Mouse (Mus musculus) cortical plate, adult 2 months (tissue): ENCODE data around the gene Lypd8. TPM values are rescaled to one million over a fixed set of nuclear protein-coding genes. Genes with fewer than 3 reads are reported as not detected.

ENCODE experiments used
- H3K27ac ChIP-seq: fragments of 200-500 bp; 2 replicates; pipeline ENCODE4 v1.5.1; 2012; ENCODE audit warnings: low read length, control low read depth, inconsistent platforms; ENCODE audit not compliant: insufficient read depth
- H3K4me1 ChIP-seq: fragments of 200-500 bp; 2 replicates; pipeline ENCODE4 v1.6.1; 2011; ENCODE audit warnings: low read length; ENCODE audit not compliant: control insufficient read depth, insufficient read depth
- H3K4me3 ChIP-seq: fragments of 200-500 bp; 2 replicates; pipeline ENCODE4 v1.5.1; 2011; ENCODE audit warnings: mild to moderate bottlenecking, low read length, control low read depth; ENCODE audit not compliant: insufficient read depth
- CTCF ChIP-seq: fragments of 200-500 bp; IDR thresholded peaks from 2 replicates; pipeline ENCODE4 v1.5.1; 2011; ENCODE audit warnings: mild to moderate bottlenecking, control low read depth, low read length; ENCODE audit not compliant: insufficient read depth; ENCODE audit errors: extremely low read depth
- POLR2A ChIP-seq: fragments of 200-500 bp; IDR thresholded peaks from 2 replicates; pipeline ENCODE4 v1.6.1; 2011; ENCODE audit warnings: mild to moderate bottlenecking, low read length, control low read depth; ENCODE audit not compliant: insufficient read depth; ENCODE audit errors: extremely low read depth
- polyA plus RNA-seq: library from polyadenylated mRNA; depleted of rRNA; stranded (reverse); fragments of >200 nt; gene quantifications from 2 replicates; pipeline ENCODE4 v1.2.3, GENCODE M21; 2012; rRNA removed

Lypd8 gene
- polyA plus RNA-seq, 1 experiment, result 0.08 TPM

- no peak overlapping the region for H3K4me3 ChIP-seq
- no peaks in the 10 kb centered on the region for H3K4me1 ChIP-seq
- no peak for TF ChIP-seq CTCF
- TF ChIP-seq POLR2A, result no peak
- no peak overlapping the region for H3K27ac ChIP-seq
Observed at GRCm38 (mm10) chr11:58377686-58378085, 1.2 kb upstream of the Lypd8 start.

GRCm38 (mm10) chr11:58379516-58379915 is 673 bp downstream of the Lypd8 start:
- Histone ChIP-seq H3K4me3 (no peak overlapping the region), H3K27ac (no peak overlapping the region), H3K4me1 (no peaks in the 10 kb centered on the region)
- TF ChIP-seq POLR2A, result no peak
- no peak for TF ChIP-seq CTCF

DNA sequence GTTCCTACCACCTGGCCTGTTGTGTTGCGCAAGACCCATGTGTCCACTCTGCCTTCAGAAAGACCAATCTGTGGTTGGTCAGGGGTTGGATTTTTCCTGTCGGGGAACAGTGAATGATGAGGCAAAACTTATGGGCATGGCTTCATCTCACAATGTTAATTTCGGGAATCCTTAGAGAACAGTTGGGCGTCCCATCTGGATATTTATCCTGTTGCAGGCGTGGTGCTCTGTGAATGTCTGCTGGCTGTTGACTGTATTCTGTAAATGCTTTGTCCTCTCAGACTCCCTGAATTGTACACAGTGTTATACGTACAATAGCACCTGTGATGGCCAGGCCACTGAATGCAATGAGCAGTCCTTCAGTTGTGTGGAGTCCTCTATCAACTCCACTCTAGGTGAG is 3.6 kb downstream of the Lypd8 start:
- Histone ChIP-seq H3K27ac (no peak overlapping the region), H3K4me1 (no peaks in the 10 kb centered on the region), H3K4me3 (no peak overlapping the region)
- TF ChIP-seq POLR2A (no peak), CTCF (no peak)

DNA sequence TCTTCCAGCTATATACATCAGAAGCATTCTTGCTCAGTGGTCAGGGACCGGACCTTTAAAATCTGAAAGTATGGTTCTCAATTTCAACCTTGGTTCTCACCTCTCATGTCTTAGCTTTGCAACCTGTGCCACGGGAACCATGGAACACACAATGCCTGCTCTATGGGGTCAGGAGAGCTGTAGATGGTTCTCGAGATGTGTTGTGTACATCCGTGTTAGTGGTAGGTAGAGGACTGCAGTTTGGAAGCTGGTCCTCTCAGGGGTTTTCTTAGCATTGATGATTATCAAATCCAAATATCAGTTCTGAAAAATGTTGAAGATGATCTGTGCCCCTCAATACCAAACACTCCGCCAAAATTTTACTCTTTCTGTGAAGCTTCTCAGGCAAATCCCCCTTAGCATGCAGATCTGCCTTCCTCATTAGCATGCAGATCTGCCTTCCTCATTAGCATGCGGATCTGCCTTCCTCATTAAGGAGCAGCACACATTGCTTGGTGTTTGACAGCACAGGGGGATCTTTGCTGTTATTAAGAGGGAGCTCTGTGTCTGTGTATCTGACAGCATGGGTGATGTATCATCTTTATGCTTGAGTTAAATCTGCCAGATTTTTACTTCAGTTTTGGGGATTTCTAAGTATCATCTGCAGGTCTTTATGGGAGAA is 21.3 kb downstream of the Lypd8 start:
- TF ChIP-seq CTCF (no peak), POLR2A (no peak)
- Histone ChIP-seq H3K4me1 (no peaks in the 10 kb centered on the region), H3K4me3 (no peak overlapping the region), H3K27ac (no peak overlapping the region)

DNA sequence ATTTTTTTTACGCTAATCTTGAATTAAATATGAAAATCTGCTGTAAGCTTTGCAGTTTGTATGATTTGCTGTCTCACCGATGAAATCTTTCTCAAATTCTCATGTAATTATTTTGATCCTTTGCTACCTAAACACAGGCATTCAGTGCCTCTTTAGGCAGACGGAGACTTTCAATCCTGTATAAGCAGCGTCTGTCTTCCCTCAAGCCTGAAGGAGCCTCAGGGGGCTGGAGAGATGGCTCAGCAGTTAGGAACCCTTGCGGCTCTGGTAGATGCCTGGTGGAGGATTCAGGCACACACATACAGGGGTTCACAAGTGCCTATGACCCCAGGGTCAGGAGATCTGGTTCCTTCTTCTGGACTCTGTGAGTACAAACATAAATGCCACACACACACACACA is 21.8 kb downstream of the Lypd8 start:
- Histone ChIP-seq H3K4me3 (no peak overlapping the region), H3K27ac (no peak overlapping the region), H3K4me1 (no peaks in the 10 kb centered on the region)
- TF ChIP-seq POLR2A, result no peak
- TF ChIP-seq CTCF, result no peak

DNA sequence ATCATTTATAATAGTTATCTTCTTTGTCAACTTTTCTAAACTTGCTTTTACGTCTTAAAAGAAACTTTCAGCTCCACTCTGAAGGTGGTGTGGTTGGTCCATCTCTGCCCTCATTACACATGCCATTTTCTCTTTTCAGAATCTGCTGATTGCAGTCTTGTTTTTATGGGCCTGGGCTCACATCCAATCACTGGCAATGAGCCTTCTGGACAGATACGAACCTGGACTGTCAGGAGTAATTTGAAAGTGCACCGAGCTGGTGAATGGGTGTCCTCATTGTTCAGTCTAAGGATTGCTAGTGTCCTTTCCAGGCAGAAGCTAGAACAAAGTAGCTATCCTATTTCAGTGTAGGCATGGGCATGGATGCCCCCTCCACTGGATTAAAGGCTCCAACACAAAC is 29.2 kb downstream of the Lypd8 start:
- Histone ChIP-seq H3K27ac (no peak overlapping the region), H3K4me3 (no peak overlapping the region), H3K4me1 (no peaks in the 10 kb centered on the region)
- TF ChIP-seq POLR2A (no peak), CTCF (no peak)

GRCm38 (mm10) chr11:58418336-58418735 is 39.5 kb downstream of the Lypd8 start:
- no peak for TF ChIP-seq CTCF
- no peak for TF ChIP-seq POLR2A
- Histone ChIP-seq H3K4me1 (no peaks in the 10 kb centered on the region; the same call in 1 of the 2 replicates), H3K4me3 (no peak overlapping the region), H3K27ac (no peak overlapping the region)

- no peak for TF ChIP-seq CTCF
- no peak for TF ChIP-seq POLR2A
- Histone ChIP-seq H3K4me1 (no peaks in the 10 kb centered on the region; the same call in 1 of the 2 replicates), H3K27ac (no peak within 1 kb of the TSS), H3K4me3 (no peak within 1 kb of the TSS)
Observed at GRCm38 (mm10) chr11:58420815-58421214, 42.0 kb downstream of the Lypd8 start, which contains the start of gene 1810065E05Rik. 1810065E05Rik (plus strand) TSS chr11:58421111.

DNA sequence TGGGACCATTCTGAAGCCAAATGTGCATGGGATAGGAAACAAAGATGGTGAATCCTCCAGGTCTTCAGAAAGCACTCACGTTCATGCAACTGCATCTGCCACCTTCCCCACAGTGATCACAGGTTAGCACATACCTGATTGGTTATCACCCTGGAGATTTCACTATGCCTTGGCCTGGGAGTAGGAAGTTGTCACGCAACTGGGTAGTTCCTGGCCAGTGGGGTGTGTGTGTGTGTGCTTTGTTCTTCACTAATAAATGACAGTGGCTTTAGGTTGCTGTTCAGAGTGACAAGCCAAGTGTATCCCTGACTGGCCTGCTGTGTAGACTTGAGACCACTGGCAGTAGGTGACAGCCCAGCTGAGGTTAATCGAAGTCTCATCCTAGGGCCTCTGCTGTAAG is 53.4 kb downstream of the Lypd8 start, which contains the start of gene Gm12253:
Gene Gm12253, plus strand, starts transcription at position 301 of the 400 bp plus-strand sequence.
- TF ChIP-seq CTCF (no peak), POLR2A (no peak)
- no peaks in the 10 kb centered on the region for H3K4me1 ChIP-seq
- H3K27ac ChIP-seq, result no peak within 1 kb of the TSS
- H3K4me3 ChIP-seq, result no peak within 1 kb of the TSS

DNA sequence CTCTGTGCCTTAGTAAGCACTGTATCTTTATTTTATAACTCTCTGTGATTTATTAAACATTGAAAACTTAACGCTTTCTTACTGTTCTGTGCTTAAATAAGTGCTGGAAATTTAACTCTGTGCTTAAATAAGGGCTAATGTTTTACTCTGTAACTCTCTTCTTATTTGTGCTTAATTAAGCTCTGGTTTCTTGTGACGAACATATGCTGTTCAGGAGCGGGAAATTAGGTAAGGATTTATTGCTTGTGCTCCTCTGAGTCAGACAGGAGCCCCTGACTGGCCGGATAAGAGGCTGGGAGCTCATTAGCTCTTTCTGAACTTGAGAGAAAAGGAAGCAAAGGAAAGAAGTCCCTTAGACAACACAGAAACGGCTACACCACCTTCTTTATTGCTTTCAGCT is 59.0 kb downstream of the Lypd8 start:
- TF ChIP-seq POLR2A (no peak), CTCF (no peak)
- Histone ChIP-seq H3K4me3 (no peak overlapping the region), H3K4me1 (no peaks in the 10 kb centered on the region), H3K27ac (no peak overlapping the region)

Other genes with a start within 250 kb of the Lypd8 start
- gene Gemin5, start 210.5 kb upstream of the Lypd8 start, polyA plus RNA-seq, result 8.6 and 9.5 TPM in 2 replicates
- gene Mrpl22, start 207.4 kb upstream of the Lypd8 start, polyA plus RNA-seq, result 50.0 and 50.1 TPM in 2 replicates
- gene Igtp, start 179.5 kb upstream of the Lypd8 start, polyA plus RNA-seq, result 9.0 and 9.6 TPM in 2 replicates
- 4.0 and 5.7 TPM in 2 replicates for gene Irgm2, start 179.4 kb upstream of the Lypd8 start, polyA plus RNA-seq
- not detected in 2 replicates for gene 4930438A08Rik, start 104.2 kb upstream of the Lypd8 start, polyA plus RNA-seq
- 65.6 and 77.1 TPM in 2 replicates for gene Zfp692, start 72.0 kb upstream of the Lypd8 start, polyA plus RNA-seq
- gene Zfp672, start 48.7 kb upstream of the Lypd8 start, polyA plus RNA-seq, result 50.2 and 50.7 TPM in 2 replicates
- 42.4 and 44.6 TPM in 2 replicates for gene Sh3bp5l, start 48.3 kb upstream of the Lypd8 start, polyA plus RNA-seq
- not detected in 2 replicates for gene 1810065E05Rik, start 42.1 kb downstream of the Lypd8 start, polyA plus RNA-seq
- gene Gm12253, start 53.5 kb downstream of the Lypd8 start, polyA plus RNA-seq, result not detected in 2 replicates
- not detected in 2 replicates for gene Lypd9, start 73.9 kb downstream of the Lypd8 start, polyA plus RNA-seq
- gene Olfr30, start 83.2 kb downstream of the Lypd8 start, polyA plus RNA-seq, result not detected in 2 replicates
- not detected in 2 replicates for gene Olfr332, start 113.5 kb downstream of the Lypd8 start, polyA plus RNA-seq
- gene Olfr331, start 123.5 kb downstream of the Lypd8 start, polyA plus RNA-seq, result not detected in 2 replicates
- gene Olfr330, start 155.8 kb downstream of the Lypd8 start, polyA plus RNA-seq, result not detected in 2 replicates
- 0.08 TPM in 1 of 2 replicates, not detected in the other for gene Olfr329-ps, start 167.4 kb downstream of the Lypd8 start, polyA plus RNA-seq
- gene Olfr328, start 176.6 kb downstream of the Lypd8 start, polyA plus RNA-seq, result 0.06 TPM in 1 of 2 replicates, not detected in the other
- not detected in 2 replicates for gene Olfr224, start 191.5 kb downstream of the Lypd8 start, polyA plus RNA-seq
- gene Olfr325, start 198.7 kb downstream of the Lypd8 start, polyA plus RNA-seq, result not detected in 2 replicates
- not detected in 2 replicates for gene Olfr324, start 216.1 kb downstream of the Lypd8 start, polyA plus RNA-seq
- not detected in 2 replicates for gene 2210407C18Rik, start 237.0 kb downstream of the Lypd8 start, polyA plus RNA-seq